Mouse (Mus musculus): Measurements from ENCODE around the gene Tmem143. TPM values are rescaled to one million over a fixed set of nuclear protein-coding genes. Genes with fewer than 3 reads are reported as not detected.

Gene Tmem143
- polyA plus RNA-seq, 1 experiment from 2014 or later, result 5.8 TPM

DNA sequence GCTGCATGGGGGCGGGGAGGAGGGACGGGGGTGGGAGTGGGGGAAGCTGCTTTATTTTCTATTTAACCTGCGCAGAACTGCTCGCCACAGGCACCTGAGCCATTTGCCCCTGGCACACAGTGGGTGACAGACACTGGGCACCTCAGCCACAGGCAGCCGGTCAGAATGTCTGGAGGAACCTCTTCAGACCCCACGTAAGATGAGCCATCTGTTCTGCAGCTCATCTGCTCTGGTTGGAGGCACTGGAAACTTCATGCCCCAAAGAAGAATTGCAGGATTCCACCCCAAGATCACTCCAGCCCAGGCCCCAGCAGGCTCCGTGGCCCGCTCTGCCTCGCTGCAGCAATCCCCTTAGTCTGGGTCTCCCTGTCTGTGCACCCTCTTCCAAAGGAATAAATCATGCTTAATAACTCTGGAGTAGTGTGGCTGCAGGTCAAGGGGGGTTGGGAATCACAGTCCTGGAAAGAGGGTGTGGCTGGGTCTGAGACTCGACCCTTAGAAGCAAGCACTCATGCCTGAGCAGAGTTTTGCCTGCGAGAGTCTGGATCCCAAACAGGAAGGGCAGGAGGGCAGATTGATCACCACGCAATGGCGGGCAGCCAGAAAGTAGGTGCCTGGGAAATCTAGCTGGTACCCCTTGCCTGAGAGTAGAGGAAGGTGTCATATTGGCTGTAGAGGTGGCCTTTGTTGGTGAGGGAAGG is 20.4 kb downstream of the Tmem143 start:
- H3K4me3 ChIP-seq (replicated peaks), result peak overlapping the region; percentile 20
- H3K9me3 ChIP-seq, result no peaks in the 10 kb centered on the region
- H3K4me2 ChIP-seq (replicated peaks), result peak overlapping the region; percentile 57
- no peaks in the 10 kb centered on the region for H3K27me3 ChIP-seq (replicated peaks)
- ATAC-seq, result peak; percentile 27
- H3K9ac ChIP-seq, result peak overlapping the region; percentile 37
- H3K27ac ChIP-seq, result peak overlapping the region; percentile 91
- no peaks in the 10 kb centered on the region; the same call in 1 of the 2 replicates for H3K36me3 ChIP-seq
- 17% methylated on average over 13 of the region's 13 CpGs for WGBS
- H3K4me1 ChIP-seq (replicated peaks), result peaks cover 53% of the 10 kb centered on the region

DNA sequence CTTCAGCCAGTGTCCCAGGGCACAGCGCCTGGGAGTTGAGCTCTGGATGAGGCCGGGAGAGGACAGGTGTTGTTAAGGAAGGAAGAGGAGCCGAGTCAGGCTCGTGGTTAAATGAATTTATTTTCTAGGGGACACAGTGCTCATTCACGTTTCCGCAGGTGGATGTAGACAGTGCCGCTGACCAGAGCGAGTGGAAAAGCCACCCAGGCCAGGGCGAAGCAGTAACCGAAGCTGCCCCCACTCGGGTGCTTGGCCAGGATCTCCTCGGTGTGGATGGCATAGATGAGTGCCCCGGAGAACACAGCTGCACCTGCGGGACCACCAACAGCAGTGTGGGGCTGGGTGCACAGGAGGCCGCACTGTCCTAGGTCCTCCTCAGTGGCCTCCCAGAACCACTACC is 21.2 kb downstream of the Tmem143 start:
- no peak for ATAC-seq
- Histone ChIP-seq H3K27ac (peak overlapping the region; percentile 91), H3K36me3 (no peaks in the 10 kb centered on the region; the same call in 1 of the 2 replicates), H3K4me3 (replicated peaks) (no peak overlapping the region), H3K9me3 (no peaks in the 10 kb centered on the region), H3K4me1 (replicated peaks) (peaks cover 61% of the 10 kb centered on the region), H3K27me3 (replicated peaks) (no peaks in the 10 kb centered on the region), H3K4me2 (replicated peaks) (peak overlapping the region; percentile 57; the same call in 1 of the 2 replicates), H3K9ac (0 out of 2 replicates have a peak overlapping the region, but pooled peaks have one; percentile 37)
- 81% methylated on average over 15 of the region's 15 CpGs for WGBS

DNA sequence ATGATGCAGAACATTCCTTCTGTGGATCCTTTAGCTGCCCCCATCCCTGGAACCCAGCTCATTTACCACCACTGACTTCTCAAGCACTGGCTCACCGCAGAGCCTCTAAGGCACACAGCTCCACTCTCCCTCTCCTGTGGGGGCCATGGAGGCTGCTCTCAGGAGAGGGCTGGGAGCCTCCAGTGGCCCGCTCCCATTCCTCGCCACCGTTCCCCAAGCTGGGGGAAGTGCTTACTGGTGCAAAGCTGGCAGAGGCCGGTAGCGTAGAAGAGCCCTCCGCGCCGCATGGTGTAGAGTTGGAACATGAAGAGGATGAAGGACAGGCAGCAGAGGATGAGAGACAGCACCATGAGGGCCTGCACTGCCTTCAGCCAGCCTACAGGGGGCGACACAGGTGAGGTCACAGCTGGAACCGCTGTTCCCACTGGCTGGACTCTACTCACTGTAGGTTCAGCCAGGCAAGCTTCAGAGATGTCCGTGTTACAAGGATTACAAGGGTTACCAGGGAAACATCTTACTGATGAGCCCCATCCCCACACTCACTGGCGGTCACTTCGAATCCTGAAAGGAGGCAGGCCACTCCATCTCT is 22.4 kb downstream of the Tmem143 start:
- Histone ChIP-seq H3K4me2 (replicated peaks) (peak overlapping the region; percentile 77), H3K4me3 (replicated peaks) (peak overlapping the region; percentile 40), H3K4me1 (replicated peaks) (peaks cover 66% of the 10 kb centered on the region), H3K27ac (no peak overlapping the region), H3K27me3 (replicated peaks) (no peaks in the 10 kb centered on the region), H3K9me3 (no peaks in the 10 kb centered on the region), H3K36me3 (no peaks in the 10 kb centered on the region; the same call in 1 of the 2 replicates), H3K9ac (no peak overlapping the region)
- WGBS, result 69% methylated on average over 14 of the region's 14 CpGs
- ATAC-seq, result no peak

DNA sequence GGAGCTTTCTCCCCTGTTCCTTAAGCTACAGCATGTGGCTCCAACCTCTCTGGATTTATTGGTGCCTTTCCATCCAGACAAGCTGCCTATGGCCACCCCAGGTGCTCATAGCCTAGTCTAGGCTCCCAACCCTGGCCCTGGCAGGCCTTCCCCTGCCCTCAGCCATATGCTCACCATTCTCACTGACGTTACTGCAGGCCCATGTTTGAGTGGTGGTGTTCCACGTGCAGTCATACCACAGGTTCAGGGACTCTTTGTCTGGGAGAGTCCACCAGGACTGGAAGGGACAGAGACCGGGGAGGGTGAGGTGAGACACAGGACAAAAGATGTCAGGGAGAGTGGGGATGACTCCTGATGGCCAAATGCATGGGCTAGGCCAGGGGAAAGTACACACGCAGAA is 23.0 kb downstream of the Tmem143 start:
- ATAC-seq, result no peak
- WGBS, result 77% methylated on average over 4 of the region's 4 CpGs

DNA sequence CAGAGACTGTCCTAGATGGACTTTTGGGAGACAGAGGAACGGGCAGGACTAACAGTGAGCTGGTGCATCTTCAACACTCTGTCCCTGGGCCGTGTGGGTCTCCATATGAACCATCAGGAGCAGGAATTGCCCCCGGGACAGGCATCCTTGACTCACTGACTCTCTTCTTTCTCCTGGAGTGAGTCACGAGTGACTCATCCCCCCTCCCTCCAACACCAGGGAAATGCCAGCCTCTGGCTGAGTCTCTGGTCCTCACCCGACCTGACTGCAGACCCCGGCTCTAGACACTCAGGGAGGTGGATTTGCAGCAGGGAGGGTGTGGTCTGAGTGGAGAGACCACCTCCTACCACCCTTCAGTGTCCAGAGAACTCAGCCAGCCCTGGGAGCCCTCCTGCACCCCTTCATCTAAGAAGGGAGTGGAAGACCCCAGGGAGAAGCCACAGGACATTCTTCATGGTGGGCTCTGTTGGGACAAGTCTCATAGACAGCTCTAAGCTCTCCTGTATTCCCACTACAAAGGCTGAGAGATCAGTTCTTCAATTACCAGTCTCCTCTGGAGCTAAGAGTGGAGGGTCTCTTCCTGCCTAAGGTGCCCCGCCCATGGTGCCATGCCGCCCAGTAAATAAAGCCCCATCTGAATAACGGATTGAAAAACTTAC is 24.0 kb downstream of the Tmem143 start:
- Histone ChIP-seq H3K9me3 (no peaks in the 10 kb centered on the region), H3K4me1 (replicated peaks) (peaks cover 66% of the 10 kb centered on the region), H3K36me3 (no peaks in the 10 kb centered on the region; the same call in 1 of the 2 replicates), H3K9ac (peak overlapping the region; percentile 59), H3K27ac (peak overlapping the region; percentile 70), H3K4me3 (replicated peaks) (peak overlapping the region; percentile 40), H3K27me3 (replicated peaks) (no peaks in the 10 kb centered on the region), H3K4me2 (replicated peaks) (peak overlapping the region; percentile 77)
- 21% methylated on average over 9 of the region's 9 CpGs for WGBS
- no peak for ATAC-seq

More for the DNA sequence above, 23.0 kb downstream of the Tmem143 start:
- no peaks in the 10 kb centered on the region; the same call in 1 of the 2 replicates for H3K36me3 ChIP-seq
- peaks cover 66% of the 10 kb centered on the region for H3K4me1 ChIP-seq (replicated peaks)
- peak overlapping the region; percentile 70; the same call in 1 of the 2 replicates for H3K27ac ChIP-seq
- peak overlapping the region; percentile 59; the same call in 1 of the 2 replicates for H3K9ac ChIP-seq
- peak overlapping the region; percentile 77 for H3K4me2 ChIP-seq (replicated peaks)
- no peaks in the 10 kb centered on the region for H3K27me3 ChIP-seq (replicated peaks)
- no peaks in the 10 kb centered on the region for H3K9me3 ChIP-seq
- H3K4me3 ChIP-seq (replicated peaks), result peak overlapping the region; percentile 40

DNA sequence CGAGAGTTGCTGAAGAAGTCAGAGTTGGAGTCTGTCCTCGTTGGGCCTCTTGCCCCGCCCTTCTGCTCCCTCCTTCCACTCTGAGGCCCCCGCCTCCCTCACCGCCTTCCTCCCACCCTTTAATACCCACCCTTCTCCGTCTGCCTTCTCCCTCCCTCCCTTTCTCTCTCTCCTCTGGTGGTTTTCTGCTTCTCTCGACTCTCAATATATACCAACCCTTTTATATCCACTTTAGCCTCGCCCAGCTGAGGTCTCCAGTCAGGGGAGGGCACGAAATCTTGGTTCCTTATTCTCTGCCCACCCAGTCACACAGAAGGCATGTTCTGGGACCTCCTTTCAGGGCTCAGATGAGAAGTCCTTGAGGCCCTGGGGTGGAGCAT is 24.5 kb downstream of the Tmem143 start, which contains the start of gene Emp3:
TSS of gene Emp3 (minus strand) at position 163 of the 380 bp plus-strand sequence.
- H3K4me3 ChIP-seq (replicated peaks), result peak within 1 kb of the TSS; percentile 40
- no peaks in the 10 kb centered on the region for H3K27me3 ChIP-seq (replicated peaks)
- H3K9ac ChIP-seq, result peak within 1 kb of the TSS; percentile 59
- peaks cover 62% of the 10 kb centered on the region for H3K4me1 ChIP-seq (replicated peaks)
- H3K27ac ChIP-seq, result peak within 1 kb of the TSS; percentile 91
- WGBS, result 13% methylated on average over 9 of the region's 9 CpGs
- H3K9me3 ChIP-seq, result no peaks in the 10 kb centered on the region
- peak within 1 kb of the TSS; percentile 77 for H3K4me2 ChIP-seq (replicated peaks)
- ATAC-seq, result no peak
- no peaks in the 10 kb centered on the region; the same call in 1 of the 2 replicates for H3K36me3 ChIP-seq

DNA sequence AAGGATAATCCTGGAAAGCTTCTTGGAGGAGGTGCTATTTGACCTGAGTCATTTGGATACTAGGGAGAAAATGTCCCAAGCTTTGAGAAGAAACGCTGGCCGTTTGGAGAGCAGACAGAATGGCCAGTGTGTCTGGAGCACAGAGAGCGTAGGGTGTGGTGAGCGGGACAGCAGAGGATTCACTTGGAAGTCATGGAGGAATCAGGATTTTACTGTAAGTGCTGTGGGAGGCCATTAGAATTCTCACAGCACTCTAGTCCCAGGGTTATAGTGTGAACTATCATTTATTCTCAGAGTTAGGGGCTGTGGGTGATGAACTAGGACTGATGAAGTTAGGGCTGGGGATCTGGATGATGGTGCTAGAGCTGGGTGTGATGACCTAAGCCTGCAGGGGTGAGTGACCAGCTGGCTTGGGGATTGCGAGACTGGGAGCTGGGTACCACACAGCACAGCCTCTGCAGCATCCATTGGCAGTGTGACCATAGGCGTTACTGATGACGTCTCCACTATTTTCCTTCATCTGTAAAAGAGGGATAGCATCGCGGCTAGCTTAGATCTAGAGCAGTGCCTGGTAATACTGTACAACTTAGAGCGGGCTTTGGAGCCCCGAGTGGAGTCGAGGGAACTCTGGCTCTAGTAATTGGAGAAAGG is 25.3 kb downstream of the Tmem143 start:
- Histone ChIP-seq H3K27ac (peak overlapping the region; percentile 91), H3K4me2 (replicated peaks) (peak overlapping the region; percentile 59; the same call in 1 of the 2 replicates), H3K27me3 (replicated peaks) (no peaks in the 10 kb centered on the region), H3K4me1 (replicated peaks) (peaks cover 55% of the 10 kb centered on the region), H3K36me3 (no peaks in the 10 kb centered on the region; the same call in 1 of the 2 replicates), H3K4me3 (replicated peaks) (no peak overlapping the region), H3K9ac (no peak overlapping the region), H3K9me3 (no peaks in the 10 kb centered on the region)
- 81% methylated on average over 12 of the region's 12 CpGs for WGBS
- no peak for ATAC-seq

DNA sequence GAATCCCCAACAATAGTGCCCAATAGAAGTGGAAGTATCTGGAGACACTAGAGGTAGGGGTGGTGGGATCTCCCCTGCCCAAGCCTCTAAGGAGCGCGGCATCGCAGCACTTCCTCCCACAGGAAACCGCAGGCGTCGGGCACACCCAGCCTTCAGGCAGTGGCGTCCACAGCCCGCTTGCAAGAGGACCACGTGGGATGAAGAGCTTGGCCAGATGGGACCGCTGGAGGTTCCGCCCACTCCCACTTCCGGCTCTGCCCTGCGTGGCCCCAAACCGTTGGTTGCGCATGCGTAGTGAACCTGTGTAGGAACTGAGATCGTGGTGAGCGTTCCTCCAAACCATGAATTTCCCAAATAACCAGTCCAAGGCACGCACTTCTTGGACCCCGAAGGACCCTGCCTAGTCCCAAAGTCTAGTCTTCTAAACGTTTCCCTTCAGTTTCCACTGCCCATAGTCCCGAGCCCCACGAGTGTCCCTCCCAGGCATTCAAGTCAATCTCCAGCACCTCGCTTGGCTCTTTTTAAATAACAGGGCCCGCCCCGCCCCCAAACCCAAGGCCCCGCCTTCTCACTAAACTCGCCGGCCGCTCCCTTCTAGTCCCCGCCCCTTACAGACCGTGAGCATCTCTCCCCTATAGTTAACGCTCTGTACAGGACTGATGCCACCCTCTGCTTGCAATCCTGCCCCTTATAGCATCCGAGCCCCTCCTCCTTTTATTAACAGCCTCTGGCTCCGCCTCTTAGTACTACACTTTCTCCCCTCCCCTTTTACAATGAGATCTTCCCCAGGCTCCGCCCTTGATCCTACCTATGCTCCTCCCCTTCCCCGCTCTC is 26.4 kb downstream of the Tmem143 start:
- Histone ChIP-seq H3K9me3 (no peaks in the 10 kb centered on the region), H3K9ac (0 out of 2 replicates have a peak overlapping the region, but pooled peaks have one; percentile 15), H3K4me1 (replicated peaks) (peaks cover 45% of the 10 kb centered on the region), H3K4me2 (replicated peaks) (peak overlapping the region; percentile 59), H3K27me3 (replicated peaks) (no peaks in the 10 kb centered on the region), H3K4me3 (replicated peaks) (peak overlapping the region; percentile 38), H3K27ac (peak overlapping the region; percentile 91), H3K36me3 (no peaks in the 10 kb centered on the region)
- peak; percentile 92 for ATAC-seq
- under 1% methylated on average over 37 of the region's 37 CpGs for WGBS

DNA sequence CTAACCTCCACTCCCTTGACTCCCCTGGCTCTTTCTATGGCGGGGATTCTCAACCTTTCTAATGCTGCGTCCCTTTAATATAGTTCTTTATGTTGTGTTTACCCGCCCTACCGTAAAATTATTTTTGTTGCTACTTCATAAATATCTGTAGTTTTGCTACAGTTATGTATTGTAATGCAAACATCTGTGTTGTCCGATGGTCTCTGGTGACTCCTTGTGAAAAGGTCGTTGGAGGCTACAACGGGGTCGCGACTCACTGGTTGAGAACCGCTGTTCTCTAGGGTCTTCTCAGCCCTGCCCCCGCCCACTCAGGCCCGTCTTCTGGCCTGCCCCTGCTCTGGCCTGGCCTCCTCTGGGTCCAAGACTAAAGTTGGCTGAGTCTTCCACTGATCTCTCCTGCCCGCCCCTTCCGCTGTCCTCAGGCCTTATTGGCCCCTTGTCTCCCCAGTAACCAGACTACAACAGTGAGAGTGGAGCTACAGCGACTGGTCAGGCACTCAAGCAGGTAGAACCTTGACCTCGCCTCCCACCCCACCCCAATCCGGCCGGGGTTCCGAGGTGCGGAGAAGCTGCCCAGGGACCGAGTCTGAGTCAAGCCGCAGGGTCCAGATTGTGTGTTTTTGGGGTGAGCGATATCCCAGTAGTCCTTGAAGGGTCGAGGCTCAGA is 27.2 kb downstream of the Tmem143 start, which contains the start of gene Ccdc114:
TSS of gene Ccdc114 (plus strand) at position 311 of the 667 bp plus-strand sequence.
- Histone ChIP-seq H3K4me2 (replicated peaks) (peak within 1 kb of the TSS; percentile 59), H3K27ac (peak within 1 kb of the TSS; percentile 91), H3K9ac (peak within 1 kb of the TSS; percentile 15), H3K9me3 (no peaks in the 10 kb centered on the region), H3K4me1 (replicated peaks) (peaks cover 43% of the 10 kb centered on the region), H3K27me3 (replicated peaks) (no peaks in the 10 kb centered on the region), H3K36me3 (no peaks in the 10 kb centered on the region), H3K4me3 (replicated peaks) (peak within 1 kb of the TSS; percentile 38)
- 6% methylated on average over 24 of the region's 24 CpGs for WGBS
- peak; percentile 75 for ATAC-seq

DNA sequence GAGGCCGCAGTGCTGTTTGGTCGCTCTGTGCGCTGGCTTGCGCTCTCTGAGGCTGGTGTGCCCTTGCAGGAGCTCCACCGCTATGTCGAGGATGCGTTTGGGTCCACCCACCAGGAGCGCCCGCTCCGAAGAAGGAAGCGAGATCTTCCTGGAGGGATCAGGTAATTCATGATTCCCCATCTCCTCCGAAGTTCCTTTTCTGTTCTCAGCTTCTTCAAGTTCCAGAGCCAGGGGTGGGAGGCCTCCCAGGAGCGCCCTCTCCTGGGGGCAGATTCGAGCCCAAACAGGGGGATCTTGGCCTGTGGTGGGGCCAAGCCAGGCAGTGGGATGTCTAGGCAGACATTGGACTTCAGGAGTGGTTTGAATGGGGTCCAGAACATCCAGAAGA is 27.7 kb downstream of the Tmem143 start:
- Histone ChIP-seq H3K9ac (peak overlapping the region; percentile 15; the same call in 1 of the 2 replicates), H3K36me3 (no peaks in the 10 kb centered on the region), H3K4me1 (replicated peaks) (peaks cover 38% of the 10 kb centered on the region), H3K4me2 (replicated peaks) (peak overlapping the region; percentile 59), H3K9me3 (no peaks in the 10 kb centered on the region), H3K4me3 (replicated peaks) (peak overlapping the region; percentile 38), H3K27me3 (replicated peaks) (no peaks in the 10 kb centered on the region), H3K27ac (peak overlapping the region; percentile 91)
- no peak for ATAC-seq
- WGBS, result 20% methylated on average over 14 of the region's 14 CpGs
